Mouse (Mus musculus): Measurements from ENCODE around the gene Fzd10. TPM values are rescaled to one million over a fixed set of nuclear protein-coding genes. Genes with fewer than 3 reads are reported as not detected.

Gene Fzd10
- 13.8 and 23.6 TPM in 2 replicates for polyA plus RNA-seq (2012; rRNA removed)

DNA sequence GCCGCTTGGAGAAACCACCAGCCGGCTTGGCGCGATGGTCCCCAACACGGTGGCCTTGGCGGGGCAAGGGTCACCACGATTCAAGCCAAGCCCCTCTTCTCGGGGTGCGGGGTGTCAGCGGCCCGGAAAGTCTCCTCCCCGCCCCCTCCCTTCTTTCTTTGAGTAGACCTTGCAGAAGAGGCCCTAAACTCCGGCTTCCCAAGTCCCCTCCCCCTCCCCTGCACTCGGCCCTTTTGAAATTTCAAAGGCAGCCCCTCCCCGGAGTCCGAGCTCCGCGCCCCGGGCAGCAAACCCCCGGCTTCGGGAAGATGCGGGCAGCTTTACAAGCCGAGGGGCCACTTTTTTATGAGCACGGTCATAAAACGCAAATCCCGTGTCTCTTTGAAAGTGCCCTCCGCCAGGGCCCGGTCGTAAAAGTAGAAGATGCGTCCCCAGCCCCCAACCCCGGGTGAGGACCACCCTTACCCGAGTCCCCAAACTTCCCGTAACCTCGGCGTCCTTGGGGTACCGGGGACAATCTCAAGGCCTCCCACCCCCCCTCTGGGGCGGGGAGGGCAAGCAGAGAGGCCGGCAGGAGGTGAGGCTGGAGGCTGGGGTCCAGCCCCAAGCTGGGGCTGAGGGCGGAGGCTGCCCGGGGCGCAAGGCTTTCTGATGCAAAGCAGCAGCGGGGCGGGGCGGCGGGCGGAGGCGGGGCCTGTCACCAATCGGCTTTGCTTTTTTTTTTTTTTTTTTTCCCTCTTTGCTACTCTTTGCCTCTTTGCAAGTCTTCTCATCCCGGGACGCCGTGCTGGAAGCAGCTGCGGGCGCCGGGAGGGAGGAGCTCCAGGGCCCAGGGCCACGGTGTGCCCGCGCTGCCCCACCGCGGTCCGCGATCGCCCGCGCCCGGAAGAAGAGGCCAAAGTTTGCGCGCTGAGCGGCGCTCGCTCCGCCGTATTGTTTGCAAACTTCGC, at the start of gene Fzd10:
TSS of gene Fzd10 (plus strand) at position 773 of the 950 bp plus-strand sequence.
- DNase-seq (ENCODE audit: low read depth) = peak; percentile 88

DNA sequence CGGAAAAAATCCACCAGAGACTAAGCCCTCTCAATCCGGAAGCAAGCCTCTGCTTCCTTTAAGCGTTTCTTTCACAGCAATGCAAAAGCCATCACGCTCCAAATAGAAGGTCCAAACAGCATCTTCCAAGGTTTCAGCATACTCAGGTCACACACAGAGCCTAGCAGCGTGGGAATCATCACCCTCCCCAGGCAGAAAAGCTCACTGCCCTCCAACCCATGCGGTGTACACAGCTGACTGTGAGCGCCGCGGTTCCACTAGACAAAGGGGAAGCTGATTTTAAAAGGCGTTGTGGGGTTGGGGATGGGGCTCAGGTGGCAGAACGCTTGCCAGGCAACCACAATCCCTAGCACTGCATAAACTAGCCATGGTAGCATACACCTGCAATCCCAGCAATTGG, 49.2 kb upstream of the Fzd10 start:
- TF ChIP-seq CTCF (IDR thresholded peaks at IDR 0.05; ENCODE audit: borderline replicate concordance, extremely low read depth, insufficient read depth, insufficient read length) = no peak
- TF ChIP-seq POLR2A (IDR thresholded peaks at IDR 0.05; ENCODE audit: borderline replicate concordance, extremely low read depth, insufficient read depth, insufficient read length, poor library complexity, severe bottlenecking) = no peak
- peak; percentile 57 for DNase-seq (ENCODE audit: low read depth)

More for the DNA sequence above, at the start of gene Fzd10:
- TF ChIP-seq CTCF (IDR thresholded peaks at IDR 0.05; ENCODE audit: borderline replicate concordance, extremely low read depth, insufficient read depth, insufficient read length) = no peak
- 0 out of 2 replicates have a peak, but pooled peaks have one; percentile 38 for TF ChIP-seq POLR2A (IDR thresholded peaks at IDR 0.05; ENCODE audit: borderline replicate concordance, extremely low read depth, insufficient read depth, insufficient read length, poor library complexity, severe bottlenecking)

DNA sequence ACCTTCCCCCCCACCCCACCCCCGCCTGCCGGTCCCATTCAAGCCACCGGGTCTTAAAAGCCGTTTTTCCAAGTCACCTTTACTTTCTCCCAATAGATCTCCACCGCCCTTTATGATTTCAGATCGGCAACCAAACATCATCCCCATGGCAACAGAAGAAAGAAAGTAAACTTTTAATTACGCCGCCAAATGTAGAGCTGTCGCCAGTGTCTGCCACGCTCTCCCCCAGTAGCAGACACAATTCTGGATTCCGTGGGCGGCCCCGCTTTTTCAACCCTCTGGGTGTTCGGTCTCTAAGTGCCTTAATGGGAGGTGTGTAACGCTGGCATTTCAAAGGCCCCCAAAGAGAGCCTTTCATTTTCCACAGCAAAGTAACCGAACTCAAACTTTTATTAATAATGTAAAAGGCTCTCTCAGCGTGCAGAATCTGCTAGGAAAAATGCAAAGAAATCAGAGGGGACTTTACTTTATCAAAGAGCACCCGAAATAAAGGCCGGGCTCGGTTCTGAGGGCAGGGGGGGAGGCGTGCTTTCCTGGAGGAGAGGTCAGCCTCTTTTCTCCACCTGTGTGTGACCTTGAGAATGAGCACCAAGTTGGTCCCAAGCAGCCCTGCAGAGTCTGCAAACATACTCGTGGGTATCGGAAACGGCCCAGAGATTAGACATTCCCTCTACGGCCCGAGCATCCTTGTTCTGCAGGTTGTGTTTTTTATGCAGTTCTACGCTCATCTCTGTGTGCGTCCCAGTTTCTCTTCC, 48.3 kb upstream of the Fzd10 start:
- DNase-seq (ENCODE audit: low read depth) = peak; percentile 51
- TF ChIP-seq CTCF (IDR thresholded peaks at IDR 0.05; ENCODE audit: borderline replicate concordance, extremely low read depth, insufficient read depth, insufficient read length) (no peak), POLR2A (IDR thresholded peaks at IDR 0.05; ENCODE audit: borderline replicate concordance, extremely low read depth, insufficient read depth, insufficient read length, poor library complexity, severe bottlenecking) (no peak)

DNA sequence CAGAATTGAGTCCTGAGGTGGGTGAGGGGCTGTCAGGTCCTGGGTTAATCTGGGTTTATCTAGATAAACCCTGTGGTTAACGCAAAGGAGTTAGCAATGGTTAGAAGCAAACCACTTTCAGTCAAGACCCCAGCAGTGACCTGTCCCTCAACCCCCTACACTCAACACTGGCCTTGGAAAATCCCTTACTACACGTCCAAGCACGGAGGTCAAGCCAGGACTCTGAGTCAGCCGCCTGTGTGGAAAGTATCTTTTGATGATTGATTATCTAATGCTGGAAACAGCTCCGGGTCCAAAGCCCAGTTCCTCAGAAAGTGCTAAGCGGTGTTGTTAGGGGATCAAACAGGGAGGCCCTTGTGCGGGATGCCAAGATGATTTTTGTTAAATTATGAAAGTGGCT, 42.5 kb upstream of the Fzd10 start:
- no peak for TF ChIP-seq POLR2A (IDR thresholded peaks at IDR 0.05; ENCODE audit: borderline replicate concordance, extremely low read depth, insufficient read depth, insufficient read length, poor library complexity, severe bottlenecking)
- no peak for TF ChIP-seq CTCF (IDR thresholded peaks at IDR 0.05; ENCODE audit: borderline replicate concordance, extremely low read depth, insufficient read depth, insufficient read length)

DNA sequence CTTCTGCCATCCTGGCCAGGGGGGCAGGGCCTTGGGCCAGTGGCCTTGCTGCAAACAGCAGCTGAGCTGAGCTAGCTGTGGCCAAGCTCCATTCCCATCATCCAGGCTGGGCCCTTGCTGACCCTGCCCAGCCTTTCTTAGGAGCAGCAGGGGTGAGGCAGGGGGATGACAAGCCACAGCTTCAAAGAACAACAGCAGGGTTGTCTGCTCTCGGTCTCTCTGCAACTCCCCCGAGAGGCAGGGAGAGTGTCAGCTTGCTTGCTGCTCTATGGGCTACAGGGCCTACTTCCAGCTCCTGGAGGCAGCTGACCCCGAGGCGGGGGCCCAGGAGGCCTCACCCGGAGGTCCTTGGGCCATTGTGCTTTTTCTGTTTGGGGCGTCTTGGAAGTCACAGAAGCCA, 33.3 kb upstream of the Fzd10 start:
- TF ChIP-seq POLR2A (IDR thresholded peaks at IDR 0.05; ENCODE audit: borderline replicate concordance, extremely low read depth, insufficient read depth, insufficient read length, poor library complexity, severe bottlenecking) (no peak), CTCF (IDR thresholded peaks at IDR 0.05; ENCODE audit: borderline replicate concordance, extremely low read depth, insufficient read depth, insufficient read length) (no peak)

More for the DNA sequence above, 42.5 kb upstream of the Fzd10 start:
- DNase-seq (ENCODE audit: low read depth) = no peak

DNA sequence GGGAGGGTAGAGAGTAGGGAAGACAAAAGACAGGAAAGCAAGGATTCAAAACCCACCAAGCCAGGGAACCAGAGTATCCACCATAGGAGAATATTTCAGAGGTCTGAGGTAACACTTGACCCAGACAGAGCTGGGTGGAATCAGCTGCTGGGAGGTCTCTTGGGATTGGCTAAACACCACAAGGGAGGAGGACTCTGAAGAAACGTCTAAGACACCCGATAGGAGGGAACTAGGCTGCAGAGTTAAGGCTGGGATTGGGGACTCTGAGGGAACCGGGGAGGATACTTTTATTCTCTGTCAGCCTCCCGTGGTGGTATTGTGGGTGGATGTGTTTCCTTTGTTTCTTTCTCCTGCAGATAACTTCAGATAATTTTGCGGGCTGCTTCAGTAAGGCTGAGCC, 31.7 kb upstream of the Fzd10 start:
- no peak for DNase-seq (ENCODE audit: low read depth)
- TF ChIP-seq POLR2A (IDR thresholded peaks at IDR 0.05; ENCODE audit: borderline replicate concordance, extremely low read depth, insufficient read depth, insufficient read length, poor library complexity, severe bottlenecking) (no peak), CTCF (IDR thresholded peaks at IDR 0.05; ENCODE audit: borderline replicate concordance, extremely low read depth, insufficient read depth, insufficient read length) (no peak)

More for the DNA sequence above, 33.3 kb upstream of the Fzd10 start:
- DNase-seq (ENCODE audit: low read depth) = no peak

DNA sequence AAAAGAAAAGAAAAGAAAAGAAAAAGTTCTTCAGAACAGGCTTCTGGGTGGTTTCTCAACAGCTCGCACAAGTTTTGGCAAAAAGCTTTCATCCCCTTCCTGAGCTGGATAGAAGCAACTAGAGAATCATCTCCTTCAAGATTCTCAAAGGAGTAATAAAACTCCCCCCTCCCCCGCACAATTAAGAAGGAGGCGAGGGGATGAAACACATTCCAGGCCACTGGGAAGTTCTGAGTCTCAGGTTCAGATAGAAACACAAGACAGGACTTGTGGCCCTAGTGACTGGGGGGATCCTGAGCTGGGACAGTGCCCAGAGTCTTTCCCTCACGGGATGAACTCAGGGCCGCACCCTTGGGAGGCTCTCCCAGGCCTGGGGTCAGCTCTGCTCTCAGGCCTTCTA, 30.6 kb upstream of the Fzd10 start:
- DNase-seq (ENCODE audit: low read depth) = no peak
- no peak for TF ChIP-seq POLR2A (IDR thresholded peaks at IDR 0.05; ENCODE audit: borderline replicate concordance, extremely low read depth, insufficient read depth, insufficient read length, poor library complexity, severe bottlenecking)
- TF ChIP-seq CTCF (IDR thresholded peaks at IDR 0.05; ENCODE audit: borderline replicate concordance, extremely low read depth, insufficient read depth, insufficient read length) = no peak

DNA sequence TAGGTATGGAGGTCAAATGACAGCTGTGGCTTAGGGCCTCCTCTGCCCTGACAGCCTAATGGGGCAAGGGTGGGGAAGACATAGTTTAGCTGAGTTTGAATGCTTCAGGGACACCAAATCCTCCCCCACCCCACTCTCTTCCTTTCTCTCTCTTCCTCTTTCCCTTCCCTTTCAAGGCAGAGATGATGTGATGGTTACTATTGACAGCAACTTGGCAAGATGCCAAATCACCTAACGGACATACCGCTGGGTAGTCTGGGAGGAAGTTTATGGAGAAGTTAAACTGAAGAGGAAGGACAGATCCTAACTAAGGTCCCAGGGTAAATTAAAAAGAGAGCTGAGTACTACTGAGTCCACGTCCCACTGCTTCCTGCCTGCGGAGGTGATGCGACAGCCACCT, 29.8 kb upstream of the Fzd10 start:
- no peak for DNase-seq (ENCODE audit: low read depth)
- TF ChIP-seq POLR2A (IDR thresholded peaks at IDR 0.05; ENCODE audit: borderline replicate concordance, extremely low read depth, insufficient read depth, insufficient read length, poor library complexity, severe bottlenecking) (no peak), CTCF (IDR thresholded peaks at IDR 0.05; ENCODE audit: borderline replicate concordance, extremely low read depth, insufficient read depth, insufficient read length) (no peak)

DNA sequence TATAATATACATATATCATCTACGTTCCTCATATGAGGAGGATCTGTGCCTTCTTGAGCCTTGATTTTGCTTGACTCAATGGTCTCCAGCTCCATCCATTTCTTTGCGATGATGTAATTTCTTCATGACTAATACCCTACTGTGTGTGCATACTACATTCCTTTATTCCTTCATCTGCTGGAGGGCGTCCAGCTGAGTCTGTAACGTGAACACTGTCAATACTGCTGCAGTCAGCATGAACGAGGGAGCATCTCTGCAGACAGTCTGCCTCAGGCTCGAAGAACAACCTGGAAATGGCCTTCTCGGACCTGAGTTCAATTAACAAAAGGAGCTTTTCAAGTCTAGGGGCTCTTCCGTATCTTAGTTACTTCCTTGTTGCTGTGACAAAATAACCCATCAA, 28.9 kb upstream of the Fzd10 start:
- TF ChIP-seq CTCF (IDR thresholded peaks at IDR 0.05; ENCODE audit: borderline replicate concordance, extremely low read depth, insufficient read depth, insufficient read length) (no peak), POLR2A (IDR thresholded peaks at IDR 0.05; ENCODE audit: borderline replicate concordance, extremely low read depth, insufficient read depth, insufficient read length, poor library complexity, severe bottlenecking) (no peak)
- no peak for DNase-seq (ENCODE audit: low read depth)

DNA sequence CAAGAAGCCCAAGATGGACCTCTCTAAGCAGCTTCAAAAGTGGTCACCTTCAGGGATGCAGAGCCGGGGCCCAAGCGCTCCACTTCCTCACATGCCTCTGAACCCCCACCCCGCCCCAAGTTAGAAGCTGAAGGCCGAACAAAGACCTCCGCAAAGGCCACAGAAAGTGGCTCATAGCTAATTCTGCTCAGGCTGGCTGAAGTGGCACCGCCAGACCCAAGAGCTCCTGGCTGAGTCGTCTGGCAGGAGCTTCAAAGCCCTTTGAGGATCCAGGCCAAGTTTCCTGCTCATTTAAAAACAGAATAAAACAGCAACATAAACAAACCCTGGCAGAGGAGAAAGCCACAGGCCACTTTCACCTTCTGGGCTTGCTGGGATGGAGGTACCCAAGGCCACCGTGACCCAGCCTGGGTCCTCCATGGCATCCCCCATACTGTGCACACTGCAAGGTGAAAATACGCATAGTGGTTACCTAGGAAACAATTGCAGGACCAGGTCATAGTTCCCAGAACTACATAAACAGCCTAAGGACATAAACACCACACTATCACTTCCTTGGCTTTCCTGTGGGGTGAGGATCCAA, 24.6 kb upstream of the Fzd10 start:
- peak; percentile 65 for DNase-seq (ENCODE audit: low read depth)
- TF ChIP-seq POLR2A (IDR thresholded peaks at IDR 0.05; ENCODE audit: borderline replicate concordance, extremely low read depth, insufficient read depth, insufficient read length, poor library complexity, severe bottlenecking) (no peak), CTCF (IDR thresholded peaks at IDR 0.05; ENCODE audit: borderline replicate concordance, extremely low read depth, insufficient read depth, insufficient read length) (no peak)
